Mouse (Mus musculus) layer of hippocampus, adult 9-10 months (tissue): ENCODE results near the gene Nup93.

ENCODE experiments used
- DNase-seq: peaks from one replicate; pipeline ENCODE4 v3.0.0; 2022; ENCODE audit warnings: low spot score

Nup93 gene

GRCm38 (mm10) chr8:94187290-94188002 lies 26.9 kb upstream of the Nup93 start:
- DNase-seq: no peak

DNA sequence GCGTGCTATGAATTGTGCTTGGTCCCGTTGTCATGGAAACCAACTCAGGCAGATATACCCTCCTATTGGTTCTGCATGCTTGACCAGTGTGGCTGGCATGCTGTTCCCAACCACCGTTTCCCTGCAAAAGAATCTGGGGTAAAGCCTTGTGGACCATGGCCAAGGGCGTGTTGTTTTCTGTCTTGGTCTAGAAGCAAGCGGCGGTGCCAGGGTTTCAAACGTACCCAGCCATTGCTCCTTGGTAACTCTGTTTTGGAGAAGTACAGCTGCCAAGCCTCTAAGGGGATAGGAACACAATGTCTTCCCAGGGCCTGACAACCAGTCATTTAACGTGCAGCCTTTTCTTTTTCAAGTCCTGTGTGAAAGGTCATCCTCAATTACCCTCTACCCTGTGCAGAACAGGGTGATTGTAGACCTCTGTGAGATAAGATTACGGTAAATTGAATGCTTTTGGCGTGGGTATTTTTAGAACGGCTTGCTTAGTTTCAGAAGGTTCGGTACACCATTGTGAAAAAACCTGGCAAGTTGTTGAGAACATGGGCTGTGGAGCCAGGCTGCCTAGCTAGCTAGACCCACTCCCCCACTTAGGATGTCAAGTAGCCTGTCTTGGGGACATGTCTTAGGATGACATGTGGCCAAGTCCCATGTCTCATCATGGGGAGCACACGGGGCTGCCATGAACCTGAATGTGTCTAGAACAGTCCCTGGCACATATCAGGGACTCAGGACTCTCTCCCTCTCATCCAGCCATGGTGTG lies 24.9 kb upstream of the Nup93 start:
- no peak for DNase-seq

DNA sequence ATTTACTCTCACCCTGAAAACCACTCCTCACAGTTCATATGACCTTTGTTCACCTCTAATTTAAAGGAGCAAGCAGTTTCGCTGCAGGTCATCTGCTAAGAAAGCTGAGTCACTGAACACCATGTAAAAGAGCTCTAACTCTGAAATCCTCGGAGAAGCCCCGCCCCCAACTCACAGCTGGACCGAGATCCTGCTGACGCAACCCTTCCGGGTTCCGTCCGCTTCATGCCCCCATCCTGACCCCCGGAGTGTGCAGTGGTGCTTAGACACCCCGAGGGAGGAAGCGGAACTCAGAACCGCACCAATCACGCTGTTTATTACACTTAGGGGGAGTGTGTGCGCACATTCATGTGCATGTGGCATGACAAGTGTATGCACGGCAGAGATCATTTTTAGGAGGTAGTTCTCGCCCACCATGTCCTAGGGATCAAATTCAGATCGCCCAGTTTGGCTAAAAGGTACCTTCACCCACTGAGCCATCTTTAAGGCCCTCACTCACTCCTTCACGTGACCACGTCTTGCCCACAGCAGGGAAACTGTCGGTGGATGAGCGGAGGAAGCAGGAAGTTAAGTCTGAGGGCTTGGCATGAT lies 23.2 kb upstream of the Nup93 start:
- DNase-seq: no peak

DNA sequence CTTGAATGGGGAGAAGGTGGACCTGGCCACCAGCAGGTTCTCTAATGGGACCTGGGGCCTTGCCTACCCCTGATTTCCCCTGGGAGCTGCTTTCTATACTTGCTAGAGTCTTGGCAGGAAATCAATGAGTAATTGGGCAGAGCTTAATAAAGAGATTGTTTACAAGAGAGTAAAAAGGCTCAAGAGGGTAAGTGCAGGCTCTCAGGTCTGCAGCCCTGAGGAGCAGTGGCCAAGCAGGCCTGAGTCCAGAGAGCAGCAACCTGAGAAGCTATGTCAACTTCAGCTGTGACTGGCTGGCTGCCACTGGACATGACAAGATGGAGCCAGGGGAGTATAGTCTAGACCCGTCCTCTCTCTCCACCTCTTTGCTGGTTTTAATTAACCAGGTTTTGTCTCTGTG lies 21.4 kb upstream of the Nup93 start:
- DNase-seq: no peak

- DNase-seq: no peak
Observed at GRCm38 (mm10) chr8:94194591-94195223, 19.7 kb upstream of the Nup93 start.

DNA sequence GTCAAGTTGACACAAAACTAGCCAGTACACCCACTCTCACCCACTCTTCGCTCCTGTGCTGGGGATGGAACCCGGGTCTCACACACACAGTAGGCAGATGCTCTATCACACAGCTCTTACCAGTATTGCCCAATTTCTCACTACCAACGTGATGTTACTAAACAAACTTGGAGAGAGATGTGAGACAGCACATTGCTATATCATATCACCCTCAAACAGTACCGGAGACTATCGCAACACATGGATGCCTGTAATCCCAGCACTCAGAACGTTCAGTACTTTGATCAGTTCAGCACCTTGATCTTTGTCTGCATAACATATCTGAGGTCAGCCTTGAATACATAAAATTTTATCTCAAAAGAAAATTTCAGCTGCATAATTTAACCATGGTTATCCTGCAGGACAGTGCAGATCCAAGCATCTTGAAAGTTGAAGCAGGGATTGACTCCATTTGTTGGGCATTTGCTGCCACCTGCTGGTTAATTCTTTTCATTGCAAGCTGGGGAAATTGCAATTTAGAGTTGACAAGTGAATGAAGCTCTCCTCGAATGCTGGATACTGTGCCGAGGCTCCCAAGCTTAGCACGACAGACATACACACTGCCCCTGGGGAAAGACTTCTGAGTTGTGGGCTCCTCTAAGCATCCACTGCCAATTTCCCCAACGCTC lies 15.0 kb upstream of the Nup93 start:
- DNase-seq: no peak

GRCm38 (mm10) chr8:94204043-94204442 lies 10.3 kb upstream of the Nup93 start:
- DNase-seq: no peak

GRCm38 (mm10) chr8:94205736-94206135 lies 8.6 kb upstream of the Nup93 start:
- DNase-seq: no peak

- no peak for DNase-seq
Observed at GRCm38 (mm10) chr8:94206256-94206655, 8.1 kb upstream of the Nup93 start.

GRCm38 (mm10) chr8:94207491-94207890 lies 6.9 kb upstream of the Nup93 start:
- DNase-seq: no peak

DNA sequence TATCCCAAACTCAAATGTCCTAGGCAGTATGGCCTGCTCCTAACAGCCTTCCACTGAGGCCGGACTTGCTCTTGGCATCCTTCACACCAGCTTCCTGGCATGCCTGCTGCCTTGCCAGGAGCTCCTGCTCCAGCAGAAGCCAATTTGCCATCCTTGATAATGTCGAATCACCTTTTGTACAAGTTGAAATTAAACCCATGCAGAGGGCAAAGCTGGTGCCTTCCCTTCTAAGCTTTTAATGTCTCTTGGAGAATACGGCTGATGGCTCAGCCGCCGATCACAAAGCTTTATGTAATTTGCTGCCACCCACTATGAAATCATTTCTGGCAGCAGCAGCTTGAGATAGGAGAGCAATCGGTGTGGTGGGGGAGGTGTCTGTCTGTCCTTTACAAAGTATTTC lies 4.7 kb upstream of the Nup93 start:
- no peak for DNase-seq

DNA sequence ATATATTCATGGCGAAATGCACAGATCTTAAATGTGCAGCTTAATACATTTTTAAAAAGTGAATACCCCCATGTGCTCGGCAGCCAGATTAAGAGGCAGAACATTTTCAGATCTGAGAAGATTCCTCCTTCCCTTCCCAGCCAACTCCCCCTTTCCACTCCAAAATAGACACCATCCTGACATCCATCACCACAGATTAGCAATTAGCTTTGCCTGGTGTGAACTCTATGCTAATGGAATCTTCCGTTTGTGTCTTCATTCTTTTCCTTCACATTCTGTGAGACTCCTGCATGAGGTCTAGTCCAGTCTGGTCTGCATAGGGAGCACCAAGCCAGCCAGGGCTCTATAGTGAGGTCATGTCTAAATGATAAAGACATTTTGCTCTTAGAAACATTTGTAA lies 4.1 kb upstream of the Nup93 start:
- no peak for DNase-seq

GRCm38 (mm10) chr8:94213819-94214218 lies 545 bp upstream of the Nup93 start:
- no peak for DNase-seq

- no peak for DNase-seq
Observed at GRCm38 (mm10) chr8:94227381-94227939, 13.1 kb downstream of the Nup93 start.

DNA sequence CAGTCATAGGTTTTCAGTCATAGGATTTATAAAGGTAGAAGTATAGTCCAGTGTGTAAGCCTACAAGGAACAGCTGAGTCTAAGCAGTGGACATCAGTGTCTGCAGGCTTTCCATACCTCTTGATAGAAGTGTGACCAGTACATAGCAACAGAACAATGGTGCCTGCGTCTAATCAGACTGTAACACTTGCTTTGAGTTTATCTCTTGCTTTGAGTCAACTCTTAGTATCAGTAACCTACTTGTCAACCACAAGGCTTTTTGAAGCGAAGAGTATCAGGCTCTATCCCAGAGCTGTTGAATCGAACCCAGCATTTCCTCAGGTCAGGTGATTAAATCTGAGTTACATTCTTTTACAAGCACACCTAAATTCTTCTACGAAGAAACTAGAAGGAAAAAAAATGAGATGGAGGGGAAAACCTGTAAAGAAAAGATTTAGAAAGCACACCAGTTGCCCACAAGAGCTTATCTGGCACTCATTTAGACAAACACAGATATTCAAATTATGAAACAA lies 25.9 kb downstream of the Nup93 start:
- no peak for DNase-seq

- no peak for DNase-seq
Observed at GRCm38 (mm10) chr8:94249836-94250435, 35.6 kb downstream of the Nup93 start.

DNA sequence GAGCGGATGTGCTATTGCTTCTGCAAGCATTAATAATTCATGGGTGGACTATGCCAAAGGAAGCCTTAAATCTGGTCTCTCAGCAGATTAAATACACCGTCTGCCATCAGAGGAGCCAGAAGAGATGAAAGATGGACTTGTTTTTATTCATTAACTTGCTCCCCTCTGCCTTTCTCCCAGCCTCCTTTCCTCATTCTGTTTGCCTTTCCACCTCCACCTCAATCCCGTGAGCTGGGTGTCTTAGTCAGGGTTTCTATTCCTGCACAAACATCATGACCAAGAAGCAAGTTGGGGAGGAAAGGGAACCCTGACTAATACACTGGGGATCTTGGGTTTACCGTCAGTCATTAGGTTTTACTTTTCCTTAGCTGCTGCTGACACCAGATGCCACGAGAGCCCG lies 44.5 kb downstream of the Nup93 start:
- no peak for DNase-seq

GRCm38 (mm10) chr8:94262626-94263297 lies 48.4 kb downstream of the Nup93 start:
- DNase-seq: no peak

DNA sequence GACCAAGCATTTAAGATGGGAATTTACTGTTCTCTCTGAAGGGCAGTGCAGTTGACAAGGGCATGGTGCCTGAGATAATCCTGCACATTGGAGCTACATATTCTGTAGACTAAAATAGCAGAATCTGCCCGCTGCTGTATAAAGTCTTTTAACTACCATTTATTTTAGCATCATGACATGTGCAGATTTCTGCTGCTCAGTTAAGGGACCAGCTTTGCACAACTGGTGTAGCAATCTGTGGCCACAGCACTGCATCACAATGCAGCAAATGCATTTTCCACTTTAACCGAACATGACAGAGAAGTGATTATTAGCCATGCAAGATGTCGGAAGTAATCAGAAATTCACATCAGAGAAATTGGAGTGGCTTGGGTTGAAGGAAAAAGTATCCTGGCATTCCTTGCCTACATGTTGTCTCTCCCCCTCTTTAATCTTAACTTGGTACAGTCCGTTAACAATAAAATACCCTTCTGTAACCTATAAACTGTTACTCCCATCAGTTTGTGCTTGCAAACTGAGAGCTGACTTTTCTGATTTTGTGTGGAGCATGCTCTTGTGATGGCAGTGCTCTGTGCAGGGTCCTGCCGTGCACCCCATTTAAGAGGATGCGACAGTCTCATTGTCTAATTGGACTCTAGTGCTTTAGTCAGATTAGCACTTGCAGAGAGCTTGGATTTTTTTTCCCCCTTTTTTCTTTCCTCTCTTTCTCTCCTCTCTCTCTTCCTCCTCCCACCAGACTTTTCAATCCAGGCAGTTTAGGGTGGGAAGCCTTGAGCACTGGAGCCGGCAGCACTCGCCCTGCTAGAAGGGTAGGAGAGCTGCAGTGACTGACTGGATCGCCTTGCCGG lies 52.2 kb downstream of the Nup93 start:
- peak; percentile 33 for DNase-seq
